Mouse (Mus musculus) MEL (cell line): Measurements from ENCODE around the gene Tnnc2. TPM values are rescaled to one million over a fixed set of nuclear protein-coding genes. Genes with fewer than 3 reads are reported as not detected.

ENCODE experiments used
- DNase-seq: peaks from one replicate; pipeline ENCODE4 v3.0.0; 2011; ENCODE audit warnings: low read depth, low spot score
- H3K27ac ChIP-seq: 2 replicates; pipeline ENCODE4 v1.5.1; 2012; ENCODE audit warnings: low read depth, mild to moderate bottlenecking, control low read depth, low read length, moderate library complexity; ENCODE audit not compliant: control insufficient read depth
- H3K27me3 ChIP-seq, 2 experiments: fragments of 150-350 bp in 1 of 2; sonication (generic) in 1 of 2; 2 replicates each; pipeline ENCODE4 v1.6.1; 2012; ENCODE audit warnings: low read length in 2 of 2, mild to moderate bottlenecking in 2 of 2, improper control_type of control experiment in 1 of 2, moderate library complexity in 1 of 2; ENCODE audit not compliant: insufficient read depth in 2 of 2, control insufficient read depth in 1 of 2
- H3K36me3 ChIP-seq, 2 experiments: 2 replicates each; pipeline ENCODE4 v1.6.1; 2012 to 2014; ENCODE audit warnings: low read length in 2 of 2, improper control_type of control experiment in 1 of 2, inconsistent platforms in 1 of 2, mild to moderate bottlenecking in 1 of 2; ENCODE audit not compliant: insufficient read depth in 2 of 2, control insufficient read depth in 1 of 2
- H3K4me1 ChIP-seq, 2 experiments: fragments of 150-350 bp in 1 of 2; sonication (generic) in 1 of 2; 2 replicates each; pipeline ENCODE4 v1.6.1; 2012; ENCODE audit warnings: low read length in 2 of 2, improper control_type of control experiment in 1 of 2, mild to moderate bottlenecking in 1 of 2; ENCODE audit not compliant: insufficient read depth in 2 of 2, control insufficient read depth in 1 of 2
- H3K4me3 ChIP-seq, 2 experiments: fragments of 150-350 bp in 1 of 2; sonication (generic) in 1 of 2; 2 replicates each; pipeline ENCODE4 v1.5.1; 2012; ENCODE audit warnings: low read depth in 2 of 2, low read length in 2 of 2, mild to moderate bottlenecking in 2 of 2, moderate library complexity in 2 of 2, control low read depth in 1 of 2, improper control_type of control experiment in 1 of 2; ENCODE audit not compliant: control insufficient read depth in 1 of 2, insufficient read depth in 1 of 2
- H3K79me2 ChIP-seq: 2 replicates; pipeline ENCODE4 v1.6.1; 2012; ENCODE audit warnings: mild to moderate bottlenecking, low read length, moderate library complexity; ENCODE audit not compliant: control insufficient read depth, poor library complexity, insufficient read depth
- H3K9ac ChIP-seq: 2 replicates; pipeline ENCODE4 v1.6.1; 2012; ENCODE audit warnings: low read depth, mild to moderate bottlenecking, control low read depth, low read length, moderate library complexity; ENCODE audit not compliant: control insufficient read depth, poor library complexity, severe bottlenecking
- H3K9me3 ChIP-seq: fragments of 150-350 bp; sonication (generic); replicated peaks from 2 replicates; pipeline ENCODE4 v1.6.1; 2012; ENCODE audit warnings: mild to moderate bottlenecking, low read length, improper control_type of control experiment, moderate library complexity; ENCODE audit not compliant: insufficient read depth
- BHLHE40 ChIP-seq: IDR thresholded peaks from 2 replicates; pipeline ENCODE4 v1.6.1; 2012; ENCODE audit warnings: low read depth, mild to moderate bottlenecking, inconsistent platforms, low read length, improper control_type of control experiment, borderline replicate concordance
- CHD1 ChIP-seq: IDR thresholded peaks from 2 replicates; pipeline ENCODE4 v1.6.1; 2012; ENCODE audit warnings: low read depth, mild to moderate bottlenecking, inconsistent platforms, low read length, improper control_type of control experiment
- E2F4 ChIP-seq: IDR thresholded peaks from 2 replicates; pipeline ENCODE4 v1.6.1; 2011; ENCODE audit warnings: low read depth, low read length, improper control_type of control experiment, borderline replicate concordance
- EP300 ChIP-seq, 2 experiments: IDR thresholded peaks; 2 replicates each; pipeline ENCODE4 v1.6.1; 2011; ENCODE audit warnings: improper control_type of control experiment in 2 of 2, low read length in 2 of 2, low read depth in 1 of 2, mild to moderate bottlenecking in 1 of 2
- ETS1 ChIP-seq: IDR thresholded peaks from 2 replicates; pipeline ENCODE4 v1.6.1; 2012; ENCODE audit warnings: low read depth, mild to moderate bottlenecking, inconsistent platforms, low read length, improper control_type of control experiment, moderate library complexity
- GABPA ChIP-seq: IDR thresholded peaks from 2 replicates; pipeline ENCODE4 v1.6.1; 2012; ENCODE audit warnings: low read depth, mild to moderate bottlenecking, inconsistent platforms, low read length, improper control_type of control experiment, moderate library complexity
- MAFK ChIP-seq: IDR thresholded peaks from 2 replicates; pipeline ENCODE4 v1.6.1; 2011; ENCODE audit warnings: low read depth, mild to moderate bottlenecking, low read length, improper control_type of control experiment, borderline replicate concordance
- MEF2A ChIP-seq: IDR thresholded peaks from 2 replicates; pipeline ENCODE4 v1.6.1; 2014; ENCODE audit warnings: low read depth, mild to moderate bottlenecking, inconsistent platforms, low read length, improper control_type of control experiment; ENCODE audit not compliant: poor library complexity, insufficient replicate concordance, severe bottlenecking; ENCODE audit errors: extremely low read depth
- MXI1 ChIP-seq: IDR thresholded peaks from 2 replicates; pipeline ENCODE4 v1.6.1; 2011; ENCODE audit warnings: mild to moderate bottlenecking, low read depth, low read length, improper control_type of control experiment
- MYB ChIP-seq: IDR thresholded peaks from 2 replicates; pipeline ENCODE4 v1.6.1; 2011; ENCODE audit warnings: mild to moderate bottlenecking, low read depth, low read length, improper control_type of control experiment
- MYC ChIP-seq: IDR thresholded peaks from 2 replicates; pipeline ENCODE4 v1.6.1; 2011; ENCODE audit warnings: low read depth, mild to moderate bottlenecking, low read length, improper control_type of control experiment, moderate library complexity
- NELFE ChIP-seq: IDR thresholded peaks from 2 replicates; pipeline ENCODE4 v1.6.1; 2011; ENCODE audit warnings: low read depth, low read length, improper control_type of control experiment
- POLR2A ChIP-seq, 2 experiments: IDR thresholded peaks; 2 replicates each; pipeline ENCODE4 v1.6.1; 2011 to 2012; ENCODE audit warnings: low read length in 2 of 2, mild to moderate bottlenecking in 2 of 2, control low read depth in 1 of 2, improper control_type of control experiment in 1 of 2, low read depth in 1 of 2, moderate library complexity in 1 of 2; ENCODE audit not compliant: control insufficient read depth in 1 of 2, insufficient read depth in 1 of 2, poor library complexity in 1 of 2
- POLR2AphosphoS5 ChIP-seq: IDR thresholded peaks from 2 replicates; pipeline ENCODE4 v1.6.1; 2012; ENCODE audit warnings: low read depth, borderline replicate concordance, mild to moderate bottlenecking, inconsistent platforms, low read length, moderate library complexity, mixed read lengths
- RCOR1 ChIP-seq: IDR thresholded peaks from 2 replicates; pipeline ENCODE4 v1.6.1; 2012; ENCODE audit warnings: low read depth, mild to moderate bottlenecking, inconsistent platforms, low read length, improper control_type of control experiment
- SMC3 ChIP-seq: IDR thresholded peaks from 2 replicates; pipeline ENCODE4 v1.6.1; 2011; ENCODE audit warnings: low read depth, low read length, improper control_type of control experiment
- TCF12 ChIP-seq: IDR thresholded peaks from 2 replicates; pipeline ENCODE4 v1.6.1; 2014; ENCODE audit warnings: low read depth, mild to moderate bottlenecking, inconsistent platforms, low read length, improper control_type of control experiment, moderate library complexity
- ZC3H11A ChIP-seq: IDR thresholded peaks from 2 replicates; pipeline ENCODE4 v1.6.1; 2012; ENCODE audit warnings: low read depth, mild to moderate bottlenecking, inconsistent platforms, low read length, improper control_type of control experiment
- polyA plus RNA-seq, 2 experiments: library from polyadenylated mRNA; stranded (reverse) in 1 of 2; unstranded in 1 of 2; fragments of >175 nt in 1 of 2; fragments of >200 nt in 1 of 2; gene quantifications; 2 replicates each; pipeline versions ENCODE4 v1.2.1 to v1.2.4; 2012; ENCODE audit warnings: low replicate concordance in 2 of 2, low read depth in 1 of 2; ENCODE audit not compliant: insufficient read length in 2 of 2, insufficient read depth in 1 of 2, missing spikeins in 1 of 2
- total RNA-seq: library from RNA; depleted of rRNA; stranded (reverse); fragments of 300-350 nt; gene quantifications from 2 replicates; pipeline ENCODE4 v1.2.3, GENCODE M21; 2012

Tnnc2 gene
- total and polyA plus RNA-seq, 3 experiments = not detected

- peak; percentile 80 for TF ChIP-seq MYC
- TF ChIP-seq GABPA = no peak
- TF ChIP-seq MXI1 = peak; percentile 92
- no peak for TF ChIP-seq ZC3H11A
- TF ChIP-seq E2F4 = no peak
- 0 out of 2 replicates have a peak, but pooled peaks have one; percentile 18 for TF ChIP-seq BHLHE40
- TF ChIP-seq SMC3 = no peak; the same call in 1 of the 2 replicates
- TF ChIP-seq EP300 (IDR thresholded peaks at IDR 0.05; ENCODE audit: low read depth in 1 of 2, low read length in 2 of 2) = peak; percentile 30 to 63; a peak in 2 of 4 replicates
- TF ChIP-seq TCF12 = no peak
- peak; percentile 44; the same call in 1 of the 2 replicates for TF ChIP-seq NELFE
- TF ChIP-seq POLR2AphosphoS5 = no peak
- peak in 1 of 2 experiments; percentile 31; a peak in 1 of 4 replicates for TF ChIP-seq POLR2A (IDR thresholded peaks at IDR 0.05; ENCODE audit: control insufficient read depth in 1 of 2, insufficient read depth in 1 of 2, low read depth in 1 of 2, low read length in 2 of 2, poor library complexity in 1 of 2)
- TF ChIP-seq MEF2A = no peak
- TF ChIP-seq MAFK = no peak
Measured at GRCm38 (mm10) chr2:164773989-164774364, 5.8 kb downstream of the Tnnc2 start (continued).

- Histone ChIP-seq H3K9ac (peak overlapping the region; percentile 59), H3K4me1 (peaks cover 3 to 29% of the 10 kb centered on the region in 2 experiments; a peak in 3 of 4 replicates), H3K36me3 (peaks cover 2 to 27% of the 10 kb centered on the region in 2 experiments)
- TF ChIP-seq CHD1 (no peak), MYB (peak; percentile 24; the same call in 1 of the 2 replicates), POLR2A (IDR thresholded peaks at IDR 0.05; ENCODE audit: control insufficient read depth in 1 of 2, insufficient read depth in 1 of 2, low read depth in 1 of 2, low read length in 2 of 2, poor library complexity in 1 of 2) (peak in 1 of 2 experiments; percentile 64; a peak in 2 of 4 replicates), ETS1 (0 out of 2 replicates have a peak, but pooled peaks have one; percentile 11), MXI1 (peak; percentile 19; the same call in 1 of the 2 replicates), RCOR1 (0 out of 2 replicates have a peak, but pooled peaks have one; percentile 9), POLR2AphosphoS5 (no peak), MEF2A (no peak), SMC3 (0 out of 2 replicates have a peak, but pooled peaks have one; percentile 5)
- TF ChIP-seq, all 39 proteins: peak for 6
- peak; percentile 77 for DNase-seq
- H3K27ac ChIP-seq = peak overlapping the region; percentile 97
- H3K79me2 ChIP-seq = peaks cover 24% of the 10 kb centered on the region
- no peaks in the 10 kb centered on the region for H3K27me3 ChIP-seq
- peak overlapping the region; percentile 31 to 34 for H3K4me3 ChIP-seq
- no peaks in the 10 kb centered on the region for H3K9me3 ChIP-seq
Measured at GRCm38 (mm10) chr2:164773229-164773988, 6.4 kb downstream of the Tnnc2 start.
